Mouse (Mus musculus): Measurements from ENCODE around the gene Cdh5. TPM values are rescaled to one million over a fixed set of nuclear protein-coding genes. Genes with fewer than 3 reads are reported as not detected.

Cdh5 gene
- total RNA-seq, 2 experiments from 2014 or later = not detected

- ATAC-seq (replicated peaks; ENCODE audit: low FRiP score, poor library complexity, severe bottlenecking) = no peak
Observed at GRCm38 (mm10) chr8:104184905-104185304, 83.5 kb downstream of the Cdh5 start.

- no peak for ATAC-seq (replicated peaks; ENCODE audit: low FRiP score, poor library complexity, severe bottlenecking)
Observed at GRCm38 (mm10) chr8:104186827-104187226, 85.4 kb downstream of the Cdh5 start.

- no peak for ATAC-seq (replicated peaks; ENCODE audit: low FRiP score, poor library complexity, severe bottlenecking)
Observed at GRCm38 (mm10) chr8:104187622-104188021, 86.2 kb downstream of the Cdh5 start.

GRCm38 (mm10) chr8:104188459-104188858, 87.0 kb downstream of the Cdh5 start:
- no peak for ATAC-seq (replicated peaks; ENCODE audit: low FRiP score, poor library complexity, severe bottlenecking)

GRCm38 (mm10) chr8:104190777-104191468, 89.5 kb downstream of the Cdh5 start:
- ATAC-seq (replicated peaks; ENCODE audit: low FRiP score, poor library complexity, severe bottlenecking) = no peak

- ATAC-seq (replicated peaks; ENCODE audit: low FRiP score, poor library complexity, severe bottlenecking) = no peak
Observed at GRCm38 (mm10) chr8:104191496-104191895, 90.1 kb downstream of the Cdh5 start.

Other genes with a start within 250 kb of the Cdh5 start
- gene Bean1, start 68.8 kb downstream of the Cdh5 start, total RNA-seq (2015; ENCODE audit: low replicate concordance) = not detected in 2 replicates
- not detected in 2 replicates for gene Bean1, start 68.8 kb downstream of the Cdh5 start, total RNA-seq (2017; ENCODE audit: low replicate concordance)
- gene Tk2, start 146.9 kb downstream of the Cdh5 start, total RNA-seq (2015; ENCODE audit: low replicate concordance) = 5.4 and 5.9 TPM in 2 replicates
- 4.1 and 6.7 TPM in 2 replicates for gene Tk2, start 146.9 kb downstream of the Cdh5 start, total RNA-seq (2017; ENCODE audit: low replicate concordance)
- 28.1 and 44.4 TPM in 2 replicates for gene Cklf, start 149.2 kb downstream of the Cdh5 start, total RNA-seq (2015; ENCODE audit: low replicate concordance)
- gene Cklf, start 149.2 kb downstream of the Cdh5 start, total RNA-seq (2017; ENCODE audit: low replicate concordance) = 13.5 and 23.4 TPM in 2 replicates
- not detected in 2 replicates for gene Cmtm2a, start 191.6 kb downstream of the Cdh5 start, total RNA-seq (2015; ENCODE audit: low replicate concordance)
- not detected in 2 replicates for gene Cmtm2a, start 191.6 kb downstream of the Cdh5 start, total RNA-seq (2017; ENCODE audit: low replicate concordance)
- not detected in 2 replicates for gene Gm45711, start 208.5 kb downstream of the Cdh5 start, total RNA-seq (2015; ENCODE audit: low replicate concordance)
- gene Gm45711, start 208.5 kb downstream of the Cdh5 start, total RNA-seq (2017; ENCODE audit: low replicate concordance) = not detected in 2 replicates
- gene Cmtm1, start 208.5 kb downstream of the Cdh5 start, total RNA-seq (2015; ENCODE audit: low replicate concordance) = not detected in 2 replicates
- not detected in 2 replicates for gene Cmtm1, start 208.5 kb downstream of the Cdh5 start, total RNA-seq (2017; ENCODE audit: low replicate concordance)
- gene Gm11020, start 219.9 kb downstream of the Cdh5 start, total RNA-seq (2015; ENCODE audit: low replicate concordance) = not detected in 2 replicates
- not detected in 2 replicates for gene Gm11020, start 219.9 kb downstream of the Cdh5 start, total RNA-seq (2017; ENCODE audit: low replicate concordance)
- gene Cmtm2b, start 220.6 kb downstream of the Cdh5 start, total RNA-seq (2015; ENCODE audit: low replicate concordance) = not detected in 2 replicates
- not detected in 2 replicates for gene Cmtm2b, start 220.6 kb downstream of the Cdh5 start, total RNA-seq (2017; ENCODE audit: low replicate concordance)
- gene Cmtm3, start 237.8 kb downstream of the Cdh5 start, total RNA-seq (2015; ENCODE audit: low replicate concordance) = 2.9 and 10.8 TPM in 2 replicates
- gene Cmtm3, start 237.8 kb downstream of the Cdh5 start, total RNA-seq (2017; ENCODE audit: low replicate concordance) = 6.0 TPM in 1 of 2 replicates, not detected in the other

Data from erythroid progenitor cell, adult 5-6 weeks (primary cell).